Mouse (Mus musculus): ENCODE measurements around the gene Ubtf. TPM values are rescaled to one million over a fixed set of nuclear protein-coding genes. Genes with fewer than 3 reads are reported as not detected.
"Not testable (repeated sequence)": the region's sequence is repeated elsewhere in the genome, so short reads cannot be mapped to it uniquely, and the experiment has no call there.

Gene Ubtf
- polyA plus RNA-seq (2012; rRNA removed): 22.0 and 22.5 TPM in 2 replicates

DNA sequence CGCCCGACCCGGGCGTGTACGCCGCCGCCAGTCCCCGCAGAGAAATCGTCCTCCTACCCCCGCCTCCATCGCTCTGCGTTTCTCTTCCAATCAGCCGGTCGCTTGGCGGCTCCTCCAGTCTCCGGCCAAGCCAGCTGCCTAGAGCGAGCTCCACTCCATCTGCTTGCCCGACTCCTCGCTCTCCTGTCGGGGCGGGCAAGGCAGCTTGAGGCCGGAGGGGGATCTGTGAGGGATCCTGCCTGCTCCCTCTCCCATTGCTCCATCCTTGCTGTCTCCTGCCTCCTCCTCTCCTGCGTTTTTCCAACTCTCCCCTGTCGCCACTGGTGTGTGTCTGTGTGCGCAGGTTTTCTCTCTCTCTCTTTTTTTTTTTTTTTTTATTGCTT is at the start of gene Ubtf:
Gene Ubtf, minus strand, starts transcription at position 333 of the 383 bp plus-strand sequence.
- DNase-seq (ENCODE audit: low read depth, low spot score): no peak
- WGBS: 0% methylated on average over 25 of the region's 25 CpGs

DNA sequence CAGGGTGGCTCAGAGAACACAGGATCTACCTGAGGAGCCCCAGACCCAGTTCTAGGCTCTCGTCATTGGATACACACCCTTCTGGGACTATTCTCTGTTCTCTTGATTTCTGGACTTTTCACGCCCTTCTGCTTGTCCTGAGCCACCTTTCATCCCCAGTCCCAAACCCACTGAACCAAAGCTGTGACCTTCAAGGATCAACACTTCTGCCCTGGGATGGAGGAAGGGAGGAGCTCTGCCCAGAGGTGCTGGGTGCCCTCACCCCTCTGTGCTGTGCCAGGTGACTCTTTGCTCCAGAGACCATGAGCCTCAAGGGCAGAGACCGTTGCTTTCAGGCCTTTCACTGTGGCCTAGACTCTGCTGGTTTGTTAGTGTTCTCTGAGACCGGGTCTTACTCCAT is 49.7 kb upstream of the Ubtf start:
- WGBS: 76% methylated on average over 4 of the region's 4 CpGs
- no peak for DNase-seq (ENCODE audit: low read depth, low spot score)

DNA sequence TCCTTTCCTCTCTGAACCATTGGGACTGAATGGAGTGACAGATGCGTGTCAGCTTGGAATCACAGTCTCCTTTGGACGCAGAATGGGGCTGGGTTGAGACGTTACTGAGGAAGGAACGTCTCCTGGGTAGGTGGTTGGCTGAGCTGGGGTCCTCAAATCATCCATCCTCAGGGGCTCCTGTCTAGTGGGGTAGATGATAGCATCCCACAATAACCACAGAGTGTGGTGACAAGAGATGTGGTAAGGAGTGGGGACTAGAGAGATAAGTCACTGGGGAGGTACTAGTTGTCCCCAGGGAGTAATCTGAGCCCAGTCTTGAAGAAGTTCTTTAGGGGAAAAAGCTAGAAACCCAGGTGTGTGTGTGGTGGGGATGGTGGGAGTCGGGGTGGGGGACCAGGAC is 48.8 kb upstream of the Ubtf start:
- no peak for DNase-seq (ENCODE audit: low read depth, low spot score)
- WGBS: 90% methylated on average over 5 of the region's 5 CpGs

DNA sequence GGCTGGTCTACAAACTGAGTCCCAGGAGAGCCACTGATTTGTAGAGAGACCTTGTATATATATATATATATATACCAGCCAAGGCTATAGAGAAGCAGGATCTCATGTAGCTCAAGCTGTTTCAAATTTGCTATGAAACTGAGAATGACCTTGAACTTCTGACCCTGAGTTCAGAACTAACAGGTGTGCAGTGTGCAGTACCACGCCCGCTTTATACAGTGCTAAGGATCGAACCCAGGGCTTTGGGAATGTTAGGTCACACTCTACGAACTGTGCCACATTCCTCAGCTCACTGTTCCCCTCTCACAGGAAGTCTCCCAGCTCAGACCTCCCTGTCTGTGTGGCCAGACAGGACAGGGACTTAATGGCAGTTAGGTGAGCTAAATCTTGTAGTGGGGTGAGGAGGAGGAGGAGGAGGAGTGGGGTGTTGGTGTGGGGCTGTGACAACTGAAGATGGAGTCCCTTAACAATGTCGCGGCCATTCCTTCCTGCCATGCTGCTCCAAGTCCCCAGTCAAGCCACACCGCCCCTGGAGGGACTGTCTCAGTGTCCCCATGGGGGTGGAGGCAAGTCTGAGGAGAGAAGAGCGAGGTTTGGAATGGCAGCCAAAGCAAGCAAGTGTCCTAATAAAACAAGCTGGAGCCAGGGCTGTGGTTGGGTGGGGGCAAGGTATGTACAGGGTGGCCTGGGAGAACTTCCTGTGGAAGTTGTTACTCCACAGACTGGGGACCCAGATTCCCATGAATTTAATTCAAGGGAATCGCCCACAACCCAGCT is 48.1 kb upstream of the Ubtf start:
- no peak for DNase-seq (ENCODE audit: low read depth, low spot score)
- 67% methylated on average over 9 of the region's 9 CpGs for WGBS

DNA sequence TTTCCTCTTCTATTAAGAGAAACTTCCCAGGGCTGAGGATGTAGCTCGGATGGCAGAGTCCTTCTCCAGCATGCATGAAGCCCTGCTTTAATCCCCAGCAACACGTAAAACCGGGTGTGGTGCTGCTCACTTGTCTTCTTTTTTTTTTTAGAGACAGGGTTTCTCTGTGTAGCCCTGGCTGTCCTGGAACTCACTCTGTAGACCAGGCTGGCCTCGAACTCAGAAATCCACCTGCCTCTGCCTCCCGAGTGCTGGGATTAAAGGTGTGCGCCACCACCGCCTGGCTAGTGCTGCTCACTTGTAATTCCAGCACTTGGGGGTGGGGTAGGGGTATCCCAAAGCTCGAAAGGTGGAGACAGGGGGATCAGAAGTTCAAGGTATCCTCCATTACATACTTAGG is 46.6 kb upstream of the Ubtf start, which contains the start of gene Slc4a1:
Gene Slc4a1, minus strand, starts transcription at position 101 of the 400 bp plus-strand sequence.
- 79% methylated on average over 8 of the region's 8 CpGs for WGBS
- not testable (repeated sequence) for DNase-seq (ENCODE audit: low read depth, low spot score)

DNA sequence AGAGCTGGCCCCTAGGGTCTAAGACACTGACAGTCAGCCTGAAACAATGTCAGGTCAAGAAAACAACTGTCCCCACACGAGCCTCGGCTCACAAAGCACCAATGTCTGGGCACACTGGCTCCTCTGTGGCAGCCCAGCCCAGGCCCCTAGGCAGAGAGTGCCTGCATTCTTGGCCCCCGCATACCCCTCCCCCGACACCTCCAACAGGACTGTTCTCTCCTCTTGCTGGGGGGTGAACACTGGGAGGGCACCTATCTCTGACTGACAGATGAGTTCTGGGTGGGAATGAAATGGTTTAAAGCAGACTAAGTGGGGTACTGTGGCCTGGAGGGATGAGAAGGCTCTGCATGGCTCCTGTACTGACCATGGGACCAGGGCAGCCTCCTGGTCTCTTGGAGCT is 46.2 kb upstream of the Ubtf start:
- DNase-seq (ENCODE audit: low read depth, low spot score): no peak
- WGBS: 68% methylated on average over 4 of the region's 4 CpGs

DNA sequence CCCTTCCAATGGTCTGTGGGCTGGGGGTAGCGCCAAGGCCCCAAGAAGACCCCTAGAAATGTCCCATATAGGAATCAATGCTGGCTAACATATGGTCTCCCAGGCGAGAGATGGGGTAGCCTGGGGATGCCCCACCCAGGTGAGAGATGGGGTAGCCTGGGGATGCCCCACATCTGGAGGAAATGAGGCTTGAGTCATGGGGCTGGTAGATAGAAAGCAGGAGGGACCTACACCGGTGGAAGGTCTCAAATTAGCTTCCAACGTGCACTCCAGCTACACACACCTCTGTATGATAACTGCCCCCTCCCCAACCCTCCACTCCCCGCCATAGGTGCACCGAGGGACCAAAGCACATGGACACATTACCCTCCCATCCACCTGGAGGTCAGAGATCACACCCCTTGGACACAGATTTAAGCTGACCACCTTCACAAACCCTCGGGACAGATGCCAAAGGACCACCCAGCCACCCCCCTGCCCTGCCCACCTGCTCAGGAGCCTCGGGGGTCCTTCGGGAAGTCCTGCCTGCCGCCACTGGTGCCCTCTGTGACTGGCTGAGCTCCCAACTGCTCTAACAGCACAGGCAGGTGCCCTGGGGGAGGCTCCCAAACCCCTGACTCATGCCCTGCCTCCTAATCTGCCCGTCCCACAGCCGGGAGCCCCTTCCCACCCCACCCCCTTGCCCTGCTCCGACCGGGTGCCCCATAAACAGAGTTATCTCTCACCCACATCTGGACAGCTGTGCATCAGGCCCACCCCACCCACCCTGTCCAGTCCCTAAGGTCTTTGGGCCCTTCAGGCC is 45.2 kb upstream of the Ubtf start:
- whole genome bisulfite sequencing: 67% methylated on average over 14 of the region's 14 CpGs
- no peak for DNase-seq (ENCODE audit: low read depth, low spot score)

DNA sequence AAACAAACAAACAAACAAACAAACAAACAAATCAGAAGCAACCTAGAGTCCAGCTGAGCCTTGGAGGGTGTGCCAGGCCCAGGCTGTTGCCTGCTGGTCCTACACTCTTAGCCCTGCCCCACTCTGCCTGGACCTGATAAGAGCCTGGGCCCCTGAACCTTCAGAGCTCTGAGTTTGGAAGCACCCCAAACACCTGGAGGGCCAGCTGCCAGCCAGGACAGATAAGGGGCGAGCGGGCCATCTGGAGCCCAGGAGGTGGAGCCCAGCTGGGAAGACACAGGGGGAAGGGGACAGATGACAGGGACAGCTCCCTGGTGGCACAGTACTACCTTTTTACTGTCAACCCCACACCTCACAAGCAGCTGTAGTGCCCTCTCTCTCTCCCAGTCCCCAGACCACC is 44.1 kb upstream of the Ubtf start:
- no peak for DNase-seq (ENCODE audit: low read depth, low spot score)

DNA sequence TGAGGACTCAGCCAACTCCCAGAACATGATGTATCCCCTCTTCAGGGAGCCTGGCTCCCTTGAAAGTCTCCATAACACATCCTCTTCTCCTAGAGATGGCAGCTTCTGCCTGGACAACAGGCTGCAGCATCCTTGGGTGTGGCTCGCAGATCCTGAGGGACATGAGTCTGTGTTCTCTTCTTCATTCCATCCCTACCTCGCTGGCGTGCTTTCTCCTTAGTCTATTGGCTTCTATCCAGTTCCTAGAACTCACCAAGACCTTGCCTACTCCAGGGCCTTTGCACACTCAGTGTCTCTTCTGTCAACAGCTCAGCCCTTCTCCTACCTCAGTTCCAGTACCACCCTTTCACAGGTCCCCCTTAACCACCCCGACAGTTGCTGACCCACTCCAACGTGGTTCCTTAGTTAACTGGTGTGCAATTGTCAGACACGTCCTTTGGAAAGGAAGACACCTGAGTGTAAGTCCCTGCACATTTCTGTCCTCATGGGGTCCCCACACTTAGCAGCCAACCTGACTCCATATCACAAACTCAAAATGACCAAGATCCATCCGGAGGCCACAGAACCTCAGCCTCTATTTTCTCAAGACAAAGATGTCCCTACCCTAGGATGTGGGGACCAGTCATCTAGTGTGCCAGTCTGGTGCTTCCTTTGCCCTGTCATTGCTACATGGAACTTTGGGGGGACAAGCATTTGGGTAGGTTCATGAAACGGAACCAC is 42.4 kb upstream of the Ubtf start:
- no peak for DNase-seq (ENCODE audit: low read depth, low spot score)
- 87% methylated on average over 8 of the region's 8 CpGs for WGBS

More for the DNA sequence above, 44.1 kb upstream of the Ubtf start:
- WGBS: 31% methylated on average over 2 of the region's 2 CpGs

DNA sequence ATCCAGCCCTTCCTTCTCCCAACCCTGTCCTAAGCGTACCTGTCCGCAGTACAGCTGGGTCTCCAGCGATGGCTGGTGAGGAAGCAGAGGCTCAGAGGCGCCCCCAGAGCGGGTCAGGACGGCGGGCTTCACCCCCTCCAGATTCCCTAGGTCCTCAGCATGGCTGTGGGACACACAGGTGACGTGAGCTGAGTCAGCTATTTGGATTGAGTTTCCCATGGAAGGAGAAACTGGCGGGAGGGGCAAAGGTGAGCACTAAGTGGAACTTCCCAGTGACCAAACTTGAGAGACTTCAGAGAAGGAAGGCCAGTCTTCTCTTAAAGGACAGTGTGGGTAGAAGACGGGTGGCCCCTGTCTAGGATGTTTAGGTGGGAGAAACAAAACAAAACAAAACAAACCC is 38.8 kb upstream of the Ubtf start:
- no peak for DNase-seq (ENCODE audit: low read depth, low spot score)
- WGBS: 56% methylated on average over 10 of the region's 10 CpGs

DNA sequence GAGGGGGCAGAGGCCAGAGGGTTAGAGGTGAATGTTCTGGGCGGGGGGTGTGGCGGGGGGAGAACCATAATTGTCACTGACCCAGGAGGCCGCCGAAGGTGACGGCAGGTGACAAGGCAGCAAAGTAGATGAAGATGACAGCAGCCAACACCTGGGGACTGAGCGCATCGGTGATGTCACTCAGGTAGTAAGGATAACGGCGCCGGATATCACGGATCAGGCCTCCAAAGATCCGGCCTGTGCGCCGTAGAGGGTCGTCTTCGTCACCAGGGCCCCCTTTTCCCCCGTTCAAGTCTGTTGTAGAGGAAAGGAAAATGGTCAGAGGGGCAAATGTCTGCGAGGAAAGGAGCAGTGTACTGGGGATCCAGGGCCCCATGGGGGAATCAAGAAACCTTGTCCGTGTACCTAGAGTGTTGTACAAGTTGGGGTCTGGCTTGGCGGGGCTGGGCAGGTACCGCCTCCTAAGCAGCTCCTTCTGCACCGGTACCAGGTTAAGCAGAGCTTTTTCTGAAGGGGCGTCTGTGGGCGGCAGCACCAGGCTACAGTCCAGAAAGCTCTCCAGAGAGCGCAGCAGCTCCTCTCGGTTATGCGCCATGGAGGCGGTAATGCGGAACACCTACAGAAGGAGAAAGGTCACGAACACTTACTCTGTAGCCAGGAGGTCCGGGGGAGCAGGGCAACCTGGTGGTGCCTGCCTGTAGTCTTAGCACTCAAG is 37.3 kb upstream of the Ubtf start:
- DNase-seq (ENCODE audit: low read depth, low spot score): no peak
- WGBS: 63% methylated on average over 31 of the region's 31 CpGs

DNA sequence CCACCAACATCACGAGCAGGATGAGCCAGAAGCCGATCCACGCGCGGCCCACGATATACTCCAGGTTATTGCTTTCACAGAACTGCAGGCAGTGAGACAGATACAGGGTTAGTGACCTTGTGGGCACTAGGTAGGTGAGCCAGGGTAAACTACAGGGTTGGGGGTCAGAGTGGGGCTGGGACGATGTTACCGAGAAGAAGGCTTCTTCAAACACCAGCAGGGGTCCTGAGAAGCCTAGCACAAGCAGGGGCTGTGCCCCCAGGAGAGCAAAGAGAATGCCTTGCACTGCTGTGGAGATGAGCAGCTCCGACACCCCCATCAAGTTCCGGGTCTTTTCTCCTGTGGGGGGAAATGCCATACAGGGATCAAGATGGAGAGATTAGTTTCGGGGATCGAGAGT is 36.6 kb upstream of the Ubtf start:
- WGBS: 77% methylated on average over 12 of the region's 12 CpGs
- DNase-seq (ENCODE audit: low read depth, low spot score): no peak

DNA sequence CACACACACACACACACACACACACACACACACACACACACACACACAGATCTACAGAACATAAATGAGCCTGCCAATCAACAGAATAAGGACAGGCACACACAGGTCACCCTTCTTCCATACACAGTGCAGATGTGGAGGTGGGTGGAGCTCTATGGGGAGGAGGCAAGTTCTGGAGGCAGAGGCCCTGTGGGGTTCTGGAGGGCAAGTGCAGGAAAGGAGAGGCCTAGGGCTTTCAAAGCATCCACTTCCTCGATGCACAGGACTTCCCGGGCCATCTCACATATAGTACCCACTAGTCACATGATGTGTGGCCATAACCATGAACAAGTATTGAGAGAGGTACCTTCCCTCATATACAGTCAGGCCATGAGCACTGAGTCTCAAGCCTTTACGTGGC is 36.0 kb upstream of the Ubtf start:
- no peak for DNase-seq (ENCODE audit: low read depth, low spot score)
- WGBS: 72% methylated on average over 3 of the region's 3 CpGs

DNA sequence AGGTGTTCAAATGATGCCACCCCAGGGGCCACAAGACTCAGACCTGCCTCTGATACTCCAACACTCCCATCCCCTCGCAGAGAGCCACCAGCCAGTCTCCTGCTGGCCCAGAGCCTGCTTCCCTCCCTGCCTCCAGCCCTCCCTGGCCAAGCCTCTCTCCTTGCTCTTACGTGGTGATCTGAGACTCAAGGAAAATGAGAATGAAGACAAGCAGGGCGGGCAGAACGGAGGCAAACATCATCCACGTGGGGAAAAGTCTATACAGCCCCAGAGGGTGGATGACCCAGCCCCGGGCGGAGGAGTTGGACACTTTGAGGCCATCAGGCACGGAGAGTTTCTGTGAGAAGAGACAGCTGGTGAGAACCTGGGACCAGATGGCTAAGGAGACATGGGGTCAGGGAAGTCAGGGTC is 33.5 kb upstream of the Ubtf start:
- 18% methylated on average over 8 of the region's 8 CpGs for WGBS
- no peak for DNase-seq (ENCODE audit: low read depth, low spot score)

DNA sequence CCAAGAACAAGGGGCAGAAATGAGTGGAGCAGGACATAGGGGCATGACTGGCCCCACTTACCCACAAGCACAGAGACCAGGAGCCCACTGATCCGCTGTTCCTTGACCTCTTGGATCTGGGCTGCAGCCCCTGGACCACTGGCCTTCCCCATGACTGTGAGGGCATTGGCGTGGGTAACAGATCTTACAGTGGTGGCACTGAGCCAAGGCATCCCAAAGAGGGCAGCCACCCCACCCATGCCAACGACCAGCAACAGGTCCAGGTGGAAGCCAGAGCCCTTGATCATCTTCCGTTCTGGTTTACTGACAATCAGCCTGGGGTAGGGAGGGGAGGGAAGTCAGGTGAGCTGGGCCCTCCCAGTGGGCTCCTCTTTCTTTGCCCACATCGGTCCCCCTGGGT is 32.8 kb upstream of the Ubtf start:
- WGBS: 34% methylated on average over 5 of the region's 5 CpGs
- DNase-seq (ENCODE audit: low read depth, low spot score): no peak

DNA sequence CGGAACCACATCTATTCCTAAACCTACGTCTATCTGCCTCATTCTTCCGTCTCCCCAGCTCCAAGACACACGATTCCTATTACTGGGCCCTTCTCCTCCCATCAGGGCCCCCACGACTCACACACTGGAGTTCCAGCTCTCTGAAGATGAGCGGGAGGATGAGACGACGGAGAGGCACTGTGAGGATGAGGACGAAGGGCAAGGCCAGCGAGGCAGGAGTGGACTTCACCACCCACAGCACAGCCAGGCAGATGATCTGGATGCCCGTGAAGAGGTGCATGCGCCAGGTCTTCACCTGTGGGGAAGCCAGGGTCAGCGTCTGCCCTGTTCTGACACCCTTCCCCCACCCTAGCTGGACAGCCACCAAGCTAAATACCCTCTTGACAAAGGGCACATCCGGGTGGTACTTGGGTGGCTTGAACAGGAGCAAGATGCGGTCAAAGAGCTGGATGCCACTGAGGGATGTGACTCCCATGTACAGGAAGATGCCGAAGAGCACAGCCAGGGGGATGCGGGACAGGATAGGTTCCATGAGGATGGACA is 31.5 kb upstream of the Ubtf start:
- DNase-seq (ENCODE audit: low read depth, low spot score): no peak
- 88% methylated on average over 17 of the region's 17 CpGs for WGBS

DNA sequence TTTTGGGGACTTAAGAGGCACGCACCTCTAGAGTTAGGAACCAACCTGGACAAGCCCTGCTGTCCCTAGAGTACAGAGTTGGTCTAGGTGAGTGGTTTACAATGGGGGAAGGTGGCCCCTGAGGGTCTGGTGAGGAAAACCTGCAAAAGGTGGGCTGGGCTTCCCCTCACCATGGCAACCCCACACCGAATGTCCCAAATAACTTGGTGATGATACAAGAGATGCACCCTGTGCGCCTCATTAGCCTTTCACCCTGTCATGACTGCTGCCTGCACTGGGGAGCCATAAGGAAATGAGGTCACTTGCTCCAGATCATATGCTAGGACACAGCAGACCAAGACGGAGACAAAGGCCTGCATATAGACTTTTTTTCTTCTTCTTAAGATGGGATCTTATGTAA is 30.9 kb upstream of the Ubtf start:
- DNase-seq (ENCODE audit: low read depth, low spot score): no peak
- WGBS: 87% methylated on average over 4 of the region's 4 CpGs

DNA sequence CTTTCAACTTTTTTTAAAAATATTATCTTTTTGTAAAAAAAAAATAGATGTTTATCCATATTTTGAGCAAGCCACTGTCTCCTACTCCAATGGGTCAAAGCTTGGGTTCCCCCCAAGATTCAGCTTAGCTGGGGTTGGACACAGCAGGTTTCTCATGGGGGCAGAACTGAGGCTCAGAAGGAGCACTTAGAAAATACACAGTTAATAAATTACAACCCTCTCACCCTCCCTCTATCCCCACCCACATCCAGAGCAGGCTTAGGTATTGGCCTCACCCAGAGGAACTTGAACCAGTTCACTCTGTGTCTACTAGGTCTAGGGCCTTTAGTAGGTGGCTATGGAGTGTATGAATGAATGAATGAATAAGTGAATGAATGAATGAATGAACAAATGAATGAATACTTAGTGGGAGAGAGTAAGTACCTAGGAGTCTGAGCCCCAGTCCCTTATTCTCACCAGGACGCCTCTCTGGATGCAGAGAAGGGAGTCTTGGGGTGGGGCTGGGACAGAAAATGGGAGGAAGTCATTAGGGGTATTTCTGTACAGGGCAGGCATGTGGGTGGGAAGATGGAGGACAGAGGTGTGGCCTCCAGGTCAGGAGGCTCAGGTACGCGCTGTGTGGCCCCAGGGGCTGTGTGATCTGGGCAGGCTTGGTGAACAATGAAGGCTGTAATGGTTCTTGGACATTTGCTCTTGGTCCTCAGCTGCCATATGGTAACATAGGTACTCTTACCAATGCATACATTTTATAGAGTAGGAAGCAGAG is 29.8 kb upstream of the Ubtf start:
- 87% methylated on average over 3 of the region's 3 CpGs for WGBS
- DNase-seq (ENCODE audit: low read depth, low spot score): no peak

DNA sequence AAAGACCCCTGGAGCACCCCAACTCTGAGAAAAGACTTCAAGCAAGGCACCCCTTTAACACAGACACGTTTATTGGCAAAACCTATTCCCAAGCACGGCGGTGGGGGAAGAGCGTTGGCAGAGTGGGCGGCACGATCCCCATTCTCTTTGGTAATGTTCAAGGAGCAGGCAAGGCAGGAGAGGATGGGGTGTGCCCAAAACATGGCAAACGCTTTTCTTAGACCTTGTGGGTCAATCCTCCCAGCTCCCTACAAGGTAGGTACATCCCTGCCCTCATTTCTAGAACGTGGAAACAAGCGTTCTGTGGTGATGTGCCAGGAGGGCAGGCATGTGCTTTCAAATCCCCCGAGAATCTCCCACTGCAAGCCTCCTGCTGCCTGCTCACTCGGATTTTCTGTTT is 29.2 kb upstream of the Ubtf start:
- 80% methylated on average over 11 of the region's 11 CpGs for WGBS
- no peak for DNase-seq (ENCODE audit: low read depth, low spot score)

Measured in large intestine, adult 2 months (tissue).